ENCODE assay signal across 15 mouse cellular contexts in genomic region chr11:80147748-80148147, GRCm38 (mm10). TPM values are rescaled to one million over a fixed set of nuclear protein-coding genes. Genes with fewer than 3 reads are reported as not detected.
DNase-seq lines count a peak whose midpoint lies in the region; TF ChIP-seq lines count a peak whose summit lies in the region.
"Had no signal": no experiment of that assay in that cellular context is flagged by ENCODE, and none has a peak within 500 bp of the region (broad histone marks: within the 10 kb centered on the region; RNA-seq: fewer than 3 reads in every experiment).

No protein-coding gene starts in this region.

- H3K27me3 ChIP-seq in kidney, adult 2 months (replicated peaks; ENCODE audit: control insufficient read depth, insufficient read depth, low read length) = no peaks in the 10 kb centered on the region
- no peaks in the 10 kb centered on the region for H3K27me3 ChIP-seq in thymus, adult 2 months (ENCODE audit: control insufficient read depth, insufficient read depth, low read length)

- no peak for TF ChIP-seq POLR2A in kidney, adult 2 months (IDR thresholded peaks at IDR 0.05; ENCODE audit: low read depth, low read length)
- TF ChIP-seq POLR2A in thymus, adult 2 months (IDR thresholded peaks at IDR 0.05; ENCODE audit: control insufficient read depth, extremely low read depth, insufficient read depth, low read length, poor library complexity) = no peak

- H3K4me1 ChIP-seq in kidney, adult 2 months (ENCODE audit: control insufficient read depth, insufficient read depth, low read length) = peaks cover 12% of the 10 kb centered on the region
- peaks cover 12% of the 10 kb centered on the region for H3K4me1 ChIP-seq in thymus, adult 2 months (replicated peaks; ENCODE audit: control insufficient read depth, insufficient read depth, low read length)

- peak overlapping the region; percentile 77 for H3K27ac ChIP-seq in kidney, adult 2 months (ENCODE audit: insufficient read depth, low read depth, low read length)
- 0 out of 2 replicates have a peak overlapping the region, but pooled peaks have one; percentile 34 for H3K27ac ChIP-seq in thymus, adult 2 months (ENCODE audit: control insufficient read depth, insufficient read depth, low read length)
- H3K27ac ChIP-seq: embryonic facial prominence, embryonic 12.5 days; forebrain, embryonic 10.5 days; hindbrain, embryonic 14.5 days; limb, embryonic 13.5 days; neural tube, embryonic 12.5 days had no signal

- 68% methylated on average over 6 of the region's 6 CpGs for WGBS in kidney, adult 2 months
- WGBS in thymus, adult 2 months = 63% methylated on average over 6 of the region's 6 CpGs

- H3K4me3 ChIP-seq in kidney, adult 2 months (ENCODE audit: insufficient read depth, low read depth, low read length) = no peak overlapping the region
- no peak overlapping the region for H3K4me3 ChIP-seq in thymus, adult 2 months (ENCODE audit: control insufficient read depth, insufficient read depth, low read length)
- H3K4me3 ChIP-seq: embryonic facial prominence, embryonic 12.5 days; forebrain, embryonic 10.5 days; limb, embryonic 13.5 days; neural tube, embryonic 12.5 days had no signal

- no peaks in the 10 kb centered on the region for H3K36me3 ChIP-seq in kidney, adult 2 months (ENCODE audit: control insufficient read depth, insufficient read depth, low read length)
- H3K36me3 ChIP-seq in thymus, adult 2 months (ENCODE audit: control insufficient read depth, insufficient read depth, low read length) = no peaks in the 10 kb centered on the region
- H3K36me3 ChIP-seq: embryonic facial prominence, embryonic 12.5 days; forebrain, embryonic 10.5 days; limb, embryonic 13.5 days; neural tube, embryonic 12.5 days had no signal

- TF ChIP-seq CTCF in kidney, adult 2 months (conservative IDR thresholded peaks at IDR 0.05; ENCODE audit: insufficient read depth, insufficient read length, low read depth, low read length) = no peak
- no peak for TF ChIP-seq CTCF in thymus, adult 2 months (IDR thresholded peaks at IDR 0.05; ENCODE audit: borderline replicate concordance, control insufficient read depth, extremely low read depth, insufficient read depth, low read length, poor library complexity)

- DNase-seq in kidney, adult 2 months = peak; percentile 41
- DNase-seq in kidney, adult 8-10 months = no peak
- DNase-seq in thymus, adult 2 months = peak; percentile 10
- no peak for DNase-seq in thymus, postnatal 4 days
- peak; percentile 57 for DNase-seq in R1 (ENCODE audit: low read depth, low spot score)
- no peak for DNase-seq in right cerebral cortex, postnatal 10 days (ENCODE audit: low spot score in 2 of 2)
- no peak for DNase-seq in urinary bladder, postnatal 36 days (ENCODE audit: low spot score in 2 of 2)
- DNase-seq: cerebellum, postnatal 14 days; layer of hippocampus, postnatal 36 days; midbrain, embryonic 14.5 days had no signal

RNA-seq across cellular contexts. Expression of gene Tefm, which starts 5.8 kb away (rescaled TPM):
- polyA plus RNA-seq in kidney, adult 2 months (2012; rRNA removed) = 10.2 and 12.3 TPM in 2 replicates
- polyA plus RNA-seq in thymus, adult 2 months (2012; rRNA removed) = 5.1 and 6.8 TPM in 2 replicates

RNA-seq across cellular contexts. Expression of gene Adap2, which starts 6.2 kb away (rescaled TPM):
- 25.9 and 26.8 TPM in 2 replicates for polyA plus RNA-seq in kidney, adult 2 months (2012; rRNA removed)
- polyA plus RNA-seq in thymus, adult 2 months (2012; rRNA removed) = 4.5 and 5.1 TPM in 2 replicates

RNA-seq across cellular contexts. Expression of gene Rnf135, which starts 35.9 kb away (rescaled TPM):
- 7.0 and 7.6 TPM in 2 replicates for polyA plus RNA-seq in kidney, adult 2 months (2012; rRNA removed)
- 4.3 and 4.9 TPM in 2 replicates for polyA plus RNA-seq in thymus, adult 2 months (2012; rRNA removed)

RNA-seq across cellular contexts. Expression of gene Atad5, which starts 58.5 kb away (rescaled TPM):
- 0.22 and 0.25 TPM in 2 replicates for polyA plus RNA-seq in kidney, adult 2 months (2012; rRNA removed)
- polyA plus RNA-seq in thymus, adult 2 months (2012; rRNA removed) = 3.6 and 5.1 TPM in 2 replicates

Comparison
In these comparisons a context has a peak if more than half of its experiments do, and no peak if none do; other contexts are left out.
1. DNase-seq: peak in kidney, adult 2 months (single experiment), thymus, adult 2 months (single experiment) and R1 (single experiment); none in kidney, adult 8-10 months (0 of 2), thymus, postnatal 4 days (single experiment), right cerebral cortex, postnatal 10 days (0 of 2) and urinary bladder, postnatal 36 days (0 of 2).